Mouse (Mus musculus): ENCODE measurements around the gene Slc38a3.

The Slc38a3 gene

GRCm38 (mm10) chr9:107669480-107669945 is at the start of gene Slc38a3:
TSS of gene Slc38a3 (minus strand) at chr9:107669530.
- no peak for DNase-seq (ENCODE audit: low read depth, low spot score)

- DNase-seq (ENCODE audit: low read depth, low spot score), result no peak
These were observed 47.6 kb upstream of the Slc38a3 start for GRCm38 (mm10) chr9:107716951-107717350.

DNA sequence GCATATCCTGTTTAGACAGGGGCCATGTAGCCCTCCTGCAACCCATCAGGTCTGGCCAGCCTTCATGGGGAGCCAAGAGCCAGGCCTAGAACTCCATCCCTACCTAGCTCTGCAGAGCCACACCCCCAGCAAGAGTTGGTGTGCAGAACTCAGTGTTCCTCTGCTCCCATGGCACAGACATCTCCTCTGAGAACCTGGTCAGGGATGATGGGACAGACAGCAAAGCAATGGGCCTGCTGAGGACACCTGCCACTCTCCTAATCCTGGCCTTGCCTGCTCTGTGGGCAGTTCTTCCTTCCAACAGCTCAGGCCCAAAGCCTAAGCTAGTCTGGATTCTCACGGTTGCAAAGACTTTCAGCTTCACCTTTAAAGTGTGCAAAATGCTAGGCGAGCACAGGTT is 46.3 kb upstream of the Slc38a3 start:
- no peak for DNase-seq (ENCODE audit: low read depth, low spot score)

DNA sequence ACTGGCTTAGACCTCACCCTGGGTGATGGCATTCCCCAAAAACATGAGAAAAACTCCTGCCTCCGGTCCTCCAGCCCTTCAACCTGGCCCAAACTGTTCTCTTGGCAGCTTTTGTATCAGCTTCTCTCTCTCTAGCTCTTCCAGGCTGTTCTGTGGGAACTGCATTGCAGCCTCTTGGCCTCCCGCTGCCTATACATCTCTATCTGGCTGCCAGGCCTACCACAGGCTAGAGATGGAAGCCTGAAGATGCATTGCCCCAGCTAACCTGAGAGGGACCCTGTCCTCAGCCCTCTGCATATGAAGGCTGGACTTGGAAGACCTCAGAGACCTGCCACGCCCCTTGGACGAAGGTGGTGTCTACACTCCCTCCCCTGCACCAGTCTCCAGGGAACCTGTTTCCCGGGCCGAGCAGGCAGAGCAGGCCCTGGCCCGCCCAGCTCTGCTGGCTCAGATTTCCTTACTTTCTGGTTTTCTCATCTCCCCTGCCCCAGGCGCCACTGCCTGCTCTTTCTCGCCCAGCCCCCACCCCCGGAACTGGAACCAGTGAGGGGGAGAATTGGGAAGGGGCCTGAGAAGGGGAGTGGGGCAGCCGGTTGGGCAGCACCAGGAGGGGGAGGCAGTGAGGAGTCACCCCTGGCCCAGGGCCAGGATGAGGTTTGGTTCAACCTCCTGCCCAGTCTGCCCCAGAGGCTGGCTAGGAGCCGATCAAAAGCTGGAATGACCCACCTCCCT is 45.1 kb upstream of the Slc38a3 start:
- DNase-seq (ENCODE audit: low read depth, low spot score), result no peak

DNA sequence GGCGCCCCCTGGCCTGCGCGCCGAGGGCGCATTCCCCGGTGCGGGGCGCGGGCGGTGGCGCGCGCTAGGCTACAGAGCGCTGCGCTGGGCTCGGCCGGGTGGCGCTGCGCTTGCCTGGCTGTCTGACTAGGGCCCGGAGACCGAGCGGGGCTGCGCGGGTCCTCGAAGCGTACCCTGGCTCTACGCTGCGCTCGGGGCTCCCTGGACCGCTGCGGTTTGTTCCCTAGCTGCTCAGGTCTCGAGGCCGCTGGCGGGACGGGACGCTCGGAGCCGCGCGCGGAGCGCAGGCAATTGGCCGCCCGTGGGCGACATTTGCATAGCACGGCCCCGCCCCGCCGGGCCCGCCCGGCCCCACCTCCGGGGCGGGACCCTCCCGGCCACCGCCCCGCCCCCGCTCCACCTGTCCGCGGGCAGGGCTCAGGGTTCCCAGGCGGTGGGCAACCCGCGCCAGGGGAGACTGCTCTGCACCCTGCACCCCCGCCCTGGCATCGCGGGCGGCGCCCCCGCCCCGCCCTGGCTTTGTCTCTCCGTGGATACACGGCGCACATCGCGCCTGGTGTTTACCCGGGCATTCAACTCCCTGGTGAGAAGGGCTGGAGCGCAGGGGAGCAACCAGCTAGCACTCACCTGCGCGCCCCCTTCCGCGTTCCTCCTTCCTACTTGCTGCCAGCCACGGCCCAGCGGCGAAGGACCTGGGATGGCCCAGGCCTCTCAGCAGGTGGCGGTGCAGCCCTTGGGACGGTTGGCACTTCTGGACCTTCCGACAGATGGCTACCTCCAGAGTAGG is 40.6 kb upstream of the Slc38a3 start, which contains the start of gene Sema3f:
Gene Sema3f, minus strand, starts transcription at position 779 of the 787 bp plus-strand sequence.
- peak; percentile 77 for DNase-seq (ENCODE audit: low read depth, low spot score)

DNA sequence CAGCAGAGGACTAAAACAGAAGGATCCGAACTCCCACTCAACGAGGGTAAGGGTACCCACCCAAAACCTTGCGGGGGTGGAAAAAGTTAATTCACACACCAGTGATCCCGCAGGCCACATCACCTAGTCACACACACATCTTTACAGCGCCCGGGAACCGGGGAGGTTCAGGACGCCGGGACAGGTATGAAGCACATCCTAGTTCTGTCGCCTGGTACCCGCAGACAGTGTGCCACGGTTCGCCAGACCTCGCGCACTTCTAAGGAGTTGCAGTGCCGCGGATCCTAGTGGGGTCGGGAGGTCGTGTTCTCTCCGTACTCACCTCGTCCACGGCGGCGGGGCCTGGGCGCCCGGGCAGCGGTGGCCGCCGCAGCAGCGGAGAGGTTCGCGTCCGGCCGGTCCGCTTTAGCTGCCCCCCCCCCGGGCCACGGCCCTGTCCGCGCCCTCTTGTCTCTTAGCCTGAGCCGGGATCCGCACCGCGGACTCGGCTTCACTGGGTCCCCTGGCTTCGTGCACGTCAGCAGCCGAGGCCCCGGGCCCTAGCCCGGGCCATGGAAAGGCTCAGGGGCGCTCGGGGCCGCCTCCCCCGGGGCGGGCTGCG is 39.9 kb upstream of the Slc38a3 start:
- DNase-seq (ENCODE audit: low read depth, low spot score), result peak; percentile 39

DNA sequence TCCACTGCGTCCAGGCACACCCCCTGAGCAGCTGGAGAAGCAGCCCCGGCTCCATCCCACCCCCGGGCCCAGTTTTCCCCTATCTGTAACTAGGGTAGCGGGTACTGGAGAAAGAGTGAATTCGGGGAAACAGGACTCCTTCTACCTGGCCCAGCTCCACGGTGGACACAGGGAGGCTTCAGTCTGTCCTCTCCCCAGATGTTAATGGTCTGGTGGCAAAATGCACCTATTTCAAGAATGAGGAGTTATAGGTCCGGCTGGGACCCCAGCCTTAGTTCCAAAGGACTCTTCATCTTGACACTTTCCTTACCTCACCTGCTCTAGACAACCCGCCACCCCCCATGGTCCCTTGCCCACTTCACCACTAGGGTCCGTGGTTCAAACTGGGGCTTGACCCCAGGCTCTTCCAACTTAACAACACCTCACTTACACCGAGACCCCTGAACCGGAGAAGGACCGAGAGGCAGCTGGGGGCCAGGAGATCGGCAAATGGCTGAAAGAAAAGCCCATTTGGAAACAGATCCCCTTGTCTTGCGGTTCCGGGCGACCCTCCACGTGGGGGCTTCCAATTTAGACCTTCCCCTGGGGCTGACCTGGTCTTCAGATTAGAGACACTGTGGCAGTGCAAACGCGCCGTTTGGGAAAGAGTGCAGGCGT is 39.2 kb upstream of the Slc38a3 start:
- no peak for DNase-seq (ENCODE audit: low read depth, low spot score)

- DNase-seq (ENCODE audit: low read depth, low spot score), result peak; percentile 33
These were observed 38.5 kb upstream of the Slc38a3 start for GRCm38 (mm10) chr9:107707701-107708438.

- no peak for DNase-seq (ENCODE audit: low read depth, low spot score)
These were observed 37.5 kb upstream of the Slc38a3 start for GRCm38 (mm10) chr9:107706781-107707211.

- DNase-seq (ENCODE audit: low read depth, low spot score), result no peak
These were observed 34.2 kb upstream of the Slc38a3 start for GRCm38 (mm10) chr9:107703337-107704122.

- DNase-seq (ENCODE audit: low read depth, low spot score), result no peak
These were observed 33.4 kb upstream of the Slc38a3 start for GRCm38 (mm10) chr9:107702606-107703185.

- no peak for DNase-seq (ENCODE audit: low read depth, low spot score)
These were observed 32.3 kb upstream of the Slc38a3 start for GRCm38 (mm10) chr9:107701594-107701993.

DNA sequence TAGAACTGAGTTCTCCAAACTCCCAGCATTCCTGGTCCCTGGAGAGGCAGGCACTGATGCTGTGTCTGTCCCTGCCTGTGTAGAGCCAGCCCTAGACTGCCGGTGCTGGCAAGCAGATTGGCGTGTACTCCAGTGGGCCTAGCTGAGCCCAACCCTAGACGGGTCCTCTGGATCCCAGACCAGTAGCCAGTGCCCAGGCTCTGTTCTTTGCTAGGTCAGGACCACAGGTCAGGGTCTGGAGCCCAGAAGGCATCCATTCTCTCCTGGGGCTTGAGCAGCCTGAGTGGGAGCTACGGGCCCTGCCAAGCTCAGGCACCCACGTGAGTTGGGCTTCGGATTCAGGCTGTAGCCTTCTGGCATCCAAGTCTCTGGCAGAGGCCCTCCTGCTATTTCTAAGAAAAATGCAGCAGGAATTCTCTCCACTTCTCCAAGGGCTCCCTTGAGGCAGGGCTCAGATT is 30.8 kb upstream of the Slc38a3 start:
- no peak for DNase-seq (ENCODE audit: low read depth, low spot score)

DNA sequence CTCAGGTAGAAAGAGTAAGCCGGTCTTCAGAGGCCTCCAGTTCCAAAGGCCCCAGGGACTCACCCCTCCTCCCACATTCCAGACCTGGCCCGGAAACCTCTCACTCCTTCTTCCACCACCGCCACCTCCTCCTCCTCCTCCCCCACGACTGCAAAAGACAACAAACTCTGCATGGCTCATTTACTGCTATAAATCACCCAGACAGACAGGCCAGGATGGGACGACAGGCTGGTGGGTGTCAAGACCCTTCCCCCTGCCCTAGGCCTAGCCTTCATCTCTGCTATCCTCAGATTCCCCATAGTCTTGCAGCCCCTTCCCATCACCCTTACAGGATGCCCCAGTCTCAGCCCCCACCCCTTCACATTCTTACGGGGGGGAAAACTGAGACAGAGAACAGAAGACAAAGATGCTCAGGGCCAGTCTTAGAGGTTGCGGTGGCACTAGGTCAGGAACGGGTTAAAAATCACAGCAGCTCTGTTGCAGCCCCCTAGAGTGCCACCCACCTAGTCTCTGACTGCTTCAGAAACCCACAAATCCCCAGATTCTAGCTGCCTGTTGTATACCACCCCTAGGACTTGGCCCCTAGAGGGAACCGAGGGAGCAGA is 30.1 kb upstream of the Slc38a3 start:
- no peak for DNase-seq (ENCODE audit: low read depth, low spot score)

- no peak for DNase-seq (ENCODE audit: low read depth, low spot score)
These were observed 29.4 kb upstream of the Slc38a3 start for GRCm38 (mm10) chr9:107698611-107699190.

- no peak for DNase-seq (ENCODE audit: low read depth, low spot score)
These were observed 28.6 kb upstream of the Slc38a3 start for GRCm38 (mm10) chr9:107697811-107698521.

- DNase-seq (ENCODE audit: low read depth, low spot score), result no peak
These were observed 27.7 kb upstream of the Slc38a3 start for GRCm38 (mm10) chr9:107696845-107697610.

- DNase-seq (ENCODE audit: low read depth, low spot score), result no peak
These were observed 26.8 kb upstream of the Slc38a3 start for GRCm38 (mm10) chr9:107696106-107696479.
